Mouse (Mus musculus) bone marrow, adult 2 months (tissue): ENCODE data around the gene S1pr1. TPM values are rescaled to one million over a fixed set of nuclear protein-coding genes. Genes with fewer than 3 reads are reported as not detected.

Source experiments
- H3K27ac ChIP-seq: fragments of 200-500 bp; 2 replicates; pipeline ENCODE4 v1.5.1; 2012; ENCODE audit warnings: low read depth, mild to moderate bottlenecking, control low read depth, inconsistent platforms, low read length; ENCODE audit not compliant: control insufficient read depth, poor library complexity, insufficient read depth
- H3K4me1 ChIP-seq: fragments of 200-500 bp; 2 replicates; pipeline ENCODE4 v1.6.1; 2011; ENCODE audit warnings: low read length; ENCODE audit not compliant: control insufficient read depth, insufficient read depth
- H3K4me3 ChIP-seq: fragments of 200-500 bp; replicated peaks from 2 replicates; pipeline ENCODE3; 2011; ENCODE audit warnings: mild to moderate bottlenecking, low read depth, low read length, control low read depth; ENCODE audit not compliant: control insufficient read depth
- CTCF ChIP-seq: fragments of 200-500 bp; IDR thresholded peaks from 2 replicates; pipeline ENCODE4 v1.5.1; 2011; ENCODE audit warnings: low read length, control low read depth; ENCODE audit not compliant: control insufficient read depth, insufficient read depth
- POLR2A ChIP-seq: fragments of 200-500 bp; IDR thresholded peaks from 2 replicates; pipeline ENCODE4 v1.6.1; 2011; ENCODE audit warnings: low read depth, mild to moderate bottlenecking, control low read depth, low read length, borderline replicate concordance; ENCODE audit not compliant: control insufficient read depth
- whole genome bisulfite sequencing: fragments of 180-500 bp; shearing (Covaris S2); methylation state at CpG from one replicate; pipeline ENCODE4 v1.1.7; 2018; 5-methylcytosine and 5-hydroxymethylcytosine counted together
- polyA plus RNA-seq: library from polyadenylated mRNA; stranded (reverse); fragments of >200 nt; gene quantifications from 2 replicates; pipeline ENCODE4 v1.2.4, GENCODE M21; 2011; ENCODE audit warnings: low replicate concordance; ENCODE audit not compliant: missing spikeins, insufficient read depth, insufficient read length

S1pr1 gene
- polyA plus RNA-seq, 1 experiment = 6.1 TPM

DNA sequence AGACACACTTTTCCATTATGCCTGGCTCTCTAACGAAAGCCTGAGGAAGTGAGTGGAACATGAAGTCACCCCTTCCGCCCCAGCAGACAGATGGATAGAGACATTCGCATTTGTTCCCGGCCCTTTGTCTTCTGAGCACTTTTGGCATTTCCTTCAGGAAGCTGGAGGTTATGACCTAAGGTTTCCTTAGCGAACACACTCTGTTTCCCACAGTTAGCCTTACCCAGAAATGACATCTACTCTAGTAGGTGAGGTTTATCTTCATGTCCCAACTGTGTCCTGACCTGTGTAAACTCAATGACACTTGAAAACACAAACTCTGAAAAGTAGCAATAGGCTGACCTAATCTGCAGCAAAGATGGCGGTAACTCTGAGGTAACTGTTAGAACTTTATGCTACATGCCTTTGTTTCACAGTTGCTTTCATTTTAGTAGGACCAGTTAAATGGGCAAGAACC lies 5.7 kb downstream of the S1pr1 start:
- Histone ChIP-seq H3K4me3 (no peak overlapping the region), H3K4me1 (peaks cover 3% of the 10 kb centered on the region), H3K27ac (no peak overlapping the region)
- WGBS = 85% methylated on average over 6 of the region's 6 CpGs
- no peak for TF ChIP-seq POLR2A

DNA sequence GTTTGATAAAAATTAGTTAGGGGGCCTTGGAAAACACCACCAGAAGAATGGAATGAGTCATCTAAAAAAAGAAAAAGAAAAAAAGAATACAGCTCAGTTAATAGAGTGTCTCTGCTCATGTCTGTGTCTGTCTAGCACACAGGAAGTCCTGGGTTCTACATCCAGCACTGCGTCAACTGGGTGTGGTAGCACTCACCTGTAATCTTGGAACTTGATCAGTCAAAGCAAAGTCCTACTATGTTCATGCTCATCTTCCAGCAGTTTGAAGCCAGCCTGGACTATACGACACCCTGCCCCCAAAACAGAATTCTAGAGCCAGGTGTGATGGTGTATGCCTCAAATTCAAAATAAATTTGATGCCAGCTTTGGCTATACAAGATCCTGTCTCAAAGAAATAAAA lies 8.1 kb downstream of the S1pr1 start:
- TF ChIP-seq POLR2A (no peak), CTCF (no peak)
- Histone ChIP-seq H3K27ac (no peak overlapping the region), H3K4me1 (peaks cover 8% of the 10 kb centered on the region), H3K4me3 (no peak overlapping the region)
- 85% methylated on average over 2 of the region's 2 CpGs for WGBS

DNA sequence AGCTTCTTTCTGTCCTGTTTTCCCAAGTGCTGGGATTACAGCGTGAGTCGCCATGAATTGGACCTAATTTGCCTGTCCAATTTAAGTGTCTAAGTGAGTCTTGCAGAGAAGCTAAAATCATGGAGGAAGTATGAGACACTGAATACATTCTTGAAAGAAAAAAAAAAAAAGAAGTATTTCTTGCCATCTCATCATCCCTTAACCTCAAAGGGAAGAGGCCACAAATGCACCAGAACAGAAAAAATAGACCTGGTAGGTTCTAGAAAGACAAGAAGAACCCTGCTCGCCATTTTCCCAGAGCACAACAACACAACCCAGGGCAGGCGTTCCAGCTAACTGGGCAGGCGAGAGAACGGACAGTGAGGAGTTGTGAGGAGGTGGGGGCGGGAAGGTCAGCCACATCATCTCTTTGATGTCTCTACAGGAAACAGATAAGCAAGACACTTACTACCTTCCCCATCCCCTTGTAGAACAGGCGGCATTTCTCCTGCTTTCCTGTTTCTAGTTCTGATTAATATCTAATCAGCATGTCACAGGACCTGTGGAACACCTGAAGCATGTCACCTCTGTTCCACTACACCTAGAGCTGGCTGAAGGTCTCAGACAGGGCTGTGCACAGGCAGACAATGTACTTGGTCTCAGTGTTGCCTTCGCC lies 10.5 kb downstream of the S1pr1 start:
- peaks cover 8% of the 10 kb centered on the region for H3K4me1 ChIP-seq
- WGBS = 27% methylated on average over 9 of the region's 9 CpGs
- H3K27ac ChIP-seq = peak overlapping the region; percentile 95
- H3K4me3 ChIP-seq = peak overlapping the region; percentile 41
- TF ChIP-seq CTCF = no peak
- TF ChIP-seq POLR2A = no peak

DNA sequence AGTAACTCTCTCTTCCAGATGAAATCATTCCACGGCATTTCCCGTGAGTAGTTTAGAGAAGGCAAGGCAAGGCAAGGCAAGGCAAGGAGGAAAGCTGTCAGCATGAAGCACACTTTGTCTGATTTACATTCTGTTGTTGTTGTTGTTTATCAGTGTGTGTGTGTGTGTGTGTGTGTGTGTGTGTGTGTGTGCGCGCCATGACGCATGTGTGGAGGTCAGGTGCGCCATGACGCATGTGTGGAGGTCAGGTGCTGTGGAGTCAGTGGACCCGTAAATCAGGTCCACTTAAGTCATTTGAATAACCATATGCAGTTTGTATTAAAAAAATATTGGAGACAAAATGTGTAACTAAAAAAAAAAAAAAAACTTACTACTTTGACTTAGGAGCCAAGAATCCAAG lies 11.2 kb downstream of the S1pr1 start:
- WGBS = 83% methylated on average over 8 of the region's 8 CpGs
- TF ChIP-seq POLR2A (no peak), CTCF (no peak)
- Histone ChIP-seq H3K4me1 (peaks cover 8% of the 10 kb centered on the region), H3K4me3 (no peak overlapping the region), H3K27ac (0 out of 2 replicates have a peak overlapping the region, but pooled peaks have one; percentile 1)

DNA sequence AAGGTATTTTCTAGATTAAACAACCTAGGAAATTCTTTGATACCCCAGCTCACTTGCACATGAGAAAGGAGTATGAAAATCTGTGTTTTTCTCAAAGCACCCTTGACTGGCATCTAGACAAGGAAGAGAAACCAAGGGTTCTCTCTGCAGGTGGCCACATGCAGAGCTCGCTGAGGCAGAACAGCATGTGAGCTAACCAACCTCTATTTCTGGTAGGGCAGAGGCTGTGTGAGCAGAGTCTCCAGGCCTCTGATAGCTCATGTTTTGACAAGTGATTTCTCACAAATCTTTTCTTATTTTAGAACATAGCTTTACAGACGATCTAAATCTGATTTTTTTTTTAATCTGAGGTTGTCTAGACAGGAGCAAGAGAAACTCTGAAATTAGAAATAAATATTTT lies 12.8 kb downstream of the S1pr1 start:
- 25% methylated on average over 2 of the region's 2 CpGs for WGBS
- H3K27ac ChIP-seq = no peak overlapping the region
- no peak for TF ChIP-seq CTCF
- no peak for TF ChIP-seq POLR2A
- H3K4me1 ChIP-seq = peaks cover 8% of the 10 kb centered on the region
- no peak overlapping the region for H3K4me3 ChIP-seq

DNA sequence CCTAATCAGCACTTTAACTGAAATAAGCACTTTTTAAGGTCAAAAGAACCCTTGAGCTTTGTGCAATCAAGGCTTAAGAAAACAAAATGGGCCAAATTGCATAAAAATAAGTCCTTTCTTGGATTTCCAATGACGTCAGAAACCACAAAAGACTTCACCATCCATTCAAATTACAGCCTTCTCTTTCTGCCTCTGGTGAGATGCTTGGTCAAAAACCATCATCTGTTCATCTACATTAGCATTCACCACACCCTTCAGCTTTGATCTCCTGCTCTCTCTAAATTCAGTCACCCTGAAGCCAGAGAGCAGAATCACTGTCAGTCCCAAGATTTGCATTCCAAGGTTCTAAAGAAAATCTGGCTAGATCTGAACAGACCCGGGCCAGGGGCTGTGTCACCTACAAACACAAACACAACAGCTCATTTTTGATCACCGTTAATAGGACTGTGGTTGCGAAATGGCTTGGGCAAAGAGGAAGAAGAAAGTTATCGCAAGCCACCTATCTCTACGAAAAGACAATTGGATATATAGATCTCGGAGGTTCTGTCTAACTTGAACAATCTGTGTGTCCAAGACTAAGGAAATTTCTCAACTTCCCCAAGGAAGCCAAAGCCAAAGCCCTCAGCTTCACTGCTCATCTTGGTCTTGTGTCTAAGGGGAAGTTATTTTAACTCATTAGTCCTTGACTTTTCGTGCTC lies 19.5 kb downstream of the S1pr1 start:
- H3K4me3 ChIP-seq = no peak overlapping the region
- 13% methylated on average over 8 of the region's 8 CpGs for WGBS
- H3K27ac ChIP-seq = peak overlapping the region; percentile 63; the same call in 1 of the 2 replicates
- TF ChIP-seq CTCF (no peak), POLR2A (no peak)
- peaks cover 8% of the 10 kb centered on the region; the same call in 1 of the 2 replicates for H3K4me1 ChIP-seq

DNA sequence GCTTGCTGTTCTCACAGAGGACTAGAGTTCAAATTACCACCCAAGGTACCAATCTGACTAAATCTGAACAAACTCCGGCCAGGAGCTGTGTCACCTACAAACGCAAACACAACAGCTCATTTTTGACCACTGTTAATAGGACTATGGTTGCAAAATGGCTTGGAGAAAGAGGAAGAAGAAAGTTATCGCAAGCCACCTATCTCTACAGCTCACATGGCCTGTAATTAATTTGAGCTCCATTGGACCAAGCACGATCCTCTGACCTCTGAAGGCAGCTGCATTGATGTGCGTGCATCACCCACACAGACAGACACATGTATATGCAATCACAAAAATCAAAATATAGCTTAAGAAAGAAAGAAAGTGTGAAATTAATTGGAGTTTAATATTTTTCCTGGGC lies 20.7 kb downstream of the S1pr1 start:
- Histone ChIP-seq H3K4me3 (no peak overlapping the region), H3K27ac (no peak overlapping the region)
- TF ChIP-seq POLR2A = no peak
- TF ChIP-seq CTCF = no peak

DNA sequence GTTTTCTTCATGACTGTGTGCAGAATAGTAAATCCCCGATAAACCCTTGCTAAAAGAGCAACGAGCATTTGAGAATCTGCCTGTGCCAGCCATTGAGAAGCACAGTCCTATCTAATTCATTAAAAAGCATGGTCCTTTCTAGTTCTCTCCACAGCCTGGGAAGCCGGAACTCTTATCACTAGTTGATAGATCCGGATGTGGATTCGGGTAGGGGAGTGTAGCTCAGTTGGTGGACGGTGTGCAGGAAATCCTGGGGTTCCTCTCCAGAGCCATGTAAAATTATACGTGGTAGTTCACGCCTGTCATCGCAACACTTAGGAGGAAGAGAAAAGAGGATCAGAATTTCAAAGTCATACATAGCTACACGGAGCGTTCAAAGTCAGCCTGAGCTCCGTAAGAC lies 21.5 kb downstream of the S1pr1 start:
- TF ChIP-seq POLR2A = no peak
- no peak for TF ChIP-seq CTCF
- Histone ChIP-seq H3K4me1 (peaks cover 11% of the 10 kb centered on the region; the same call in 1 of the 2 replicates), H3K27ac (peak overlapping the region; percentile 74), H3K4me3 (no peak overlapping the region)
- WGBS = 4% methylated on average over 12 of the region's 12 CpGs

More for the DNA sequence above, 20.7 kb downstream of the S1pr1 start:
- H3K4me1 ChIP-seq = peaks cover 11% of the 10 kb centered on the region; the same call in 1 of the 2 replicates
- 16% methylated on average over 5 of the region's 5 CpGs for WGBS

DNA sequence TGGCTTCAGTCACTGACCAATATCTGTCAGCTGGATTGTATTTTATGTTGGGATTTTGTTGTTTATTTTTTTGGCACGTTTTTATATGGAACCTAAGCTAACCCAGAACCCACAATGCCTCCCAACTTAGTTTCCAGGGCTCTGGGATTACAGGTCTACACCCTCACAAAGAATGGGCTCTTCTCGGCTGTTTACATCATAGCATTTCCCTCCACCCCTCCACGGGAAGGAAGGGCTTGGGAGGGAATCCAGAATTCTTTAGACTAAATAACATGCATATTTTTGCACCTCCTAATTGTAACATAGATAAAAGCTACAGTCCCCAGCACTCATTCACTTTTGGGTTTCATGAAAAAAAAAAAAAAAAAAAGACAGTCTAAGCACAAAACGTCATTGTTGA lies 22.0 kb downstream of the S1pr1 start:
- Histone ChIP-seq H3K4me3 (no peak overlapping the region), H3K4me1 (peaks cover 11% of the 10 kb centered on the region; the same call in 1 of the 2 replicates), H3K27ac (no peak overlapping the region; the same call in 1 of the 2 replicates)
- TF ChIP-seq CTCF = no peak
- no peak for TF ChIP-seq POLR2A
- 12% methylated on average over 4 of the region's 4 CpGs for WGBS
